11 mouse cellular contexts compared by ENCODE assay signal in genomic region chr11:115869393-115869792, GRCm38 (mm10). TPM values are rescaled to one million over a fixed set of nuclear protein-coding genes. Genes with fewer than 3 reads are reported as not detected.
DNase-seq lines count a peak whose midpoint lies in the region; ATAC-seq lines count a peak whose summit lies in the region.
"Had no signal": no experiment of that assay in that cellular context is flagged by ENCODE, and none has a peak within 500 bp of the region (broad histone marks: within the 10 kb centered on the region; RNA-seq: fewer than 3 reads in every experiment).

No protein-coding gene starts in this region.

- H3K36me3 ChIP-seq in intestine, embryonic 16.5 days (ENCODE audit: control insufficient read depth, insufficient read depth, low read length) = no peaks in the 10 kb centered on the region
- H3K36me3 ChIP-seq in midbrain, embryonic 10.5 days = no peaks in the 10 kb centered on the region

- 62% methylated on average over 8 of the region's 8 CpGs for WGBS in intestine, embryonic 16.5 days
- 90% methylated on average over 8 of the region's 8 CpGs for WGBS in midbrain, embryonic 10.5 days

- no peak overlapping the region for H3K9ac ChIP-seq in intestine, embryonic 16.5 days (ENCODE audit: low read depth, low read length)

- DNase-seq in thymus, postnatal 4 days = peak; percentile 6
- no peak for DNase-seq in thymus, postnatal 25 days
- peak; percentile 11 for DNase-seq in lung, postnatal 14 days
- no peak for DNase-seq in kidney, postnatal 4 days
- no peak for DNase-seq in left cerebral cortex, adult 11 months (ENCODE audit: low spot score)
- no peak for DNase-seq in midbrain, embryonic 10.5 days (ENCODE audit: low spot score)
- DNase-seq in left cerebral cortex, adult 18-20 months (ENCODE audit: low spot score in 2 of 2) = no peak

- H3K9me3 ChIP-seq in intestine, embryonic 16.5 days (ENCODE audit: control insufficient read depth, low read length) = no peaks in the 10 kb centered on the region
- H3K9me3 ChIP-seq in midbrain, embryonic 10.5 days (replicated peaks) = no peaks in the 10 kb centered on the region

- H3K27me3 ChIP-seq in intestine, embryonic 16.5 days (replicated peaks; ENCODE audit: control insufficient read depth, insufficient read depth, low read length) = no peaks in the 10 kb centered on the region
- H3K27me3 ChIP-seq in midbrain, embryonic 10.5 days (ENCODE audit: low read depth, poor library complexity, severe bottlenecking) = no peaks in the 10 kb centered on the region

- H3K4me2 ChIP-seq in intestine, embryonic 16.5 days (ENCODE audit: low read depth, low read length) = no peak overlapping the region

- peaks cover 11% of the 10 kb centered on the region for H3K4me1 ChIP-seq in intestine, embryonic 16.5 days (ENCODE audit: control insufficient read depth, insufficient read depth, low read length)
- H3K4me1 ChIP-seq in midbrain, embryonic 10.5 days = peaks cover 20% of the 10 kb centered on the region

- no peak overlapping the region for H3K4me3 ChIP-seq in intestine, embryonic 16.5 days (ENCODE audit: low read length)
- no peak overlapping the region for H3K4me3 ChIP-seq in midbrain, embryonic 10.5 days

- ATAC-seq in intestine, embryonic 16.5 days = peak; percentile 83
- ATAC-seq: inflammation-experienced regulatory T-cells, adult 6 months had no signal

- H3K27ac ChIP-seq in intestine, embryonic 16.5 days (ENCODE audit: low read length) = peak overlapping the region; percentile 63
- H3K27ac ChIP-seq in midbrain, embryonic 10.5 days (replicated peaks) = no peak overlapping the region

RNA-seq across cellular contexts. Expression of gene Myo15b, which starts 11.2 kb away (rescaled TPM):
- 168 and 230 TPM in 2 replicates for polyA plus RNA-seq in intestine, embryonic 16.5 days (2015; fragmentation: Nextera tagmentation; extraction: Ambion mirVana)
- 0.12 and 0.21 TPM in 2 replicates for polyA plus RNA-seq in midbrain, embryonic 10.5 days (2016; fragmentation: Nextera tagmentation; extraction: Ambion mirVana)
- total RNA-seq in left cerebral cortex, adult 18-20 months (2021) = under 1 TPM; 0.49 to 0.75 TPM
- polyA plus RNA-seq: forebrain, embryonic 11.5 days; inflammation-experienced regulatory T-cells, adult 6 months had no signal

RNA-seq across cellular contexts. Expression of gene Smim5, which starts 30.4 kb away (rescaled TPM):
- 1.6 and 3.1 TPM in 2 replicates for polyA plus RNA-seq in intestine, embryonic 16.5 days (2015; fragmentation: Nextera tagmentation; extraction: Ambion mirVana)
- 1.0 and 1.6 TPM in 2 replicates for polyA plus RNA-seq in midbrain, embryonic 10.5 days (2016; fragmentation: Nextera tagmentation; extraction: Ambion mirVana)
- total RNA-seq in left cerebral cortex, adult 18-20 months (2021) = under 1 TPM in 1 of 2 experiments, not detected in 1; 0.54 TPM

RNA-seq across cellular contexts. Expression of gene Smim6, which starts 42.4 kb away (rescaled TPM):
- polyA plus RNA-seq in intestine, embryonic 16.5 days (2015; fragmentation: Nextera tagmentation; extraction: Ambion mirVana) = 33.8 and 38.6 TPM in 2 replicates
- polyA plus RNA-seq in midbrain, embryonic 10.5 days (2016; fragmentation: Nextera tagmentation; extraction: Ambion mirVana) = 1.00 and 1.3 TPM in 2 replicates
- total RNA-seq in left cerebral cortex, adult 18-20 months (2021) = not detected
- total RNA-seq: left cerebral cortex, postnatal 25 days had no signal

RNA-seq across cellular contexts. Expression of gene Llgl2, which starts 45.5 kb away (rescaled TPM):
- 102 and 107 TPM in 2 replicates for polyA plus RNA-seq in intestine, embryonic 16.5 days (2015; fragmentation: Nextera tagmentation; extraction: Ambion mirVana)
- 5.5 and 5.9 TPM in 2 replicates for polyA plus RNA-seq in midbrain, embryonic 10.5 days (2016; fragmentation: Nextera tagmentation; extraction: Ambion mirVana)
- 1 to 10 TPM; 3.6 to 4.5 TPM for total RNA-seq in left cerebral cortex, adult 18-20 months (2021)

RNA-seq across cellular contexts. Expression of gene Tsen54, which starts 54.9 kb away (rescaled TPM):
- polyA plus RNA-seq in intestine, embryonic 16.5 days (2015; fragmentation: Nextera tagmentation; extraction: Ambion mirVana) = 34.2 and 37.7 TPM in 2 replicates
- 35.3 and 39.7 TPM in 2 replicates for polyA plus RNA-seq in midbrain, embryonic 10.5 days (2016; fragmentation: Nextera tagmentation; extraction: Ambion mirVana)
- total RNA-seq in left cerebral cortex, adult 18-20 months (2021) = 10 to 100 TPM; 14.0 to 14.5 TPM

Comparison
In these comparisons a context has a peak if more than half of its experiments do, and no peak if none do; other contexts are left out.
1. DNase-seq: peak in thymus, postnatal 4 days (single experiment) and lung, postnatal 14 days (single experiment); none in thymus, postnatal 25 days (single experiment), kidney, postnatal 4 days (0 of 2), left cerebral cortex, adult 11 months (single experiment), midbrain, embryonic 10.5 days (single experiment) and left cerebral cortex, adult 18-20 months (0 of 2).
2. RNA of gene Myo15b, which starts 11.2 kb away (polyA plus RNA-seq): 168 to 230 TPM in intestine, embryonic 16.5 days; 0.12 to 0.21 TPM in midbrain, embryonic 10.5 days; every median in the first group is over 100 times any median in the second.
3. RNA of gene Smim6, which starts 42.4 kb away (polyA plus RNA-seq): 33.8 to 38.6 TPM in intestine, embryonic 16.5 days; 1.00 to 1.3 TPM in midbrain, embryonic 10.5 days; every median in the first group is over 10 times any median in the second.